Mouse (Mus musculus) heart, adult 9 months (tissue): Measurements from ENCODE around the gene Sirt3.
"Not testable (repeated sequence)": the region's sequence is repeated elsewhere in the genome, so short reads cannot be mapped to it uniquely, and the experiment has no call there.

Source experiments
- DNase-seq, 2 experiments: peaks; one replicate each; pipeline ENCODE4 v3.0.0; 2022; ENCODE audit warnings: low spot score in 2 of 2

Sirt3 gene

GRCm38 (mm10) chr7:140897863-140898262 is 15.8 kb upstream of the Sirt3 start:
- no peak for DNase-seq

DNA sequence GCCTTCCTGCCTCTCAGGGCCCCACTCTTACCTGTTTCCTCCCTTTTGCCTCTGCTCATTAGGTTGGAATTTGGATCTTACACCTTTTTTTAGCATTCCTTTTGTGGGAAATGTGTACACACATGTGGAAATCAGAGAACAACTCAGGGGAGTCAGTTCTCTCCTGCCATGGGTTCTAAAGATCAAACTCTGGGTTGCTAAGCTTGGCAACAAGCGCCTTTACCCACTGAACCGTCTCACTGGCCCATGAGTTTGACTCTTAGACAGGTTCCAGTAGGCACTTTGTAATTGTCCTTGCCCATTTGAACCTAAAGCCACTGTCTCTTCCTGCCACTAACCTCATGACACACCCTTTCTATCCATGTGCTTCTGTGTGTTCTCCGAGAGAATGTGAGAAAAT is 12.5 kb upstream of the Sirt3 start:
- DNase-seq, result no peak

- no peak for DNase-seq
Observed at GRCm38 (mm10) chr7:140894031-140894430, 11.9 kb upstream of the Sirt3 start.

DNA sequence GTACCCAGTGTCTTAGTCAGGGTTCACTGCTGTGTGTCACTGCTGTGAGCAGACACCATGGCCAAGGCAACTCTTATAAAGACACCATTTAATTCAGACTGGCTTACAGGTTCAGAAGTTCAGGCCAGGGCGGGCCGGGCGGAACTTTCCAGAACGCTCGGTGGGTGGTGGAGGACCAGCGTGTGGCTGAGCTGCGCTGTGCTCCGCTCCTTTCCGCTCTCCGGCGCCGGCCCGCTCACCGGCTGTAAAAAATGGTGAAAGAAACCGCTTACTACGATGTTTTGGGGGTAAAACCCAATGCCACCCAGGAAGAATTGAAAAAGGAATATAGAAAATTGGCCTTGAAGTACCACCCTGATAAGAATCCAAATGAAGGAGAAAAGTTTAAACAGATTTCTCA is 8.5 kb upstream of the Sirt3 start:
- not testable (repeated sequence) for DNase-seq

DNA sequence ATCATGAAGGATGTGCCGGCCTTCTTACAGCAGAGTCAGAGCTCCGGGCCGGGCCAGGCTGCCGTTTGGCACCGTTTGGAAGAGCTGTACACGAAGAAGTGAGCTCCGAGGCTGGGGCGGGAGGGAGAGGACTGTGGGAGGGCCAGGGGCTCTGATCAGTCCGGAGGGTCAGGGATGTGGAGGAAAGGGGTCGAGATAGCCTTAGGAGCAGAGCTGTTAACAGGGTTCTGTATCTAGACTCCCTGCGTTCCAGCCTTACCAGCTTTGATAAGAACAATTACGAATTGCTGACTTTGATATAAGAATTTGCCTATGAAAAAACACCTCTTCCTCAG is 327 bp upstream of the Sirt3 start:
- no peak for DNase-seq

DNA sequence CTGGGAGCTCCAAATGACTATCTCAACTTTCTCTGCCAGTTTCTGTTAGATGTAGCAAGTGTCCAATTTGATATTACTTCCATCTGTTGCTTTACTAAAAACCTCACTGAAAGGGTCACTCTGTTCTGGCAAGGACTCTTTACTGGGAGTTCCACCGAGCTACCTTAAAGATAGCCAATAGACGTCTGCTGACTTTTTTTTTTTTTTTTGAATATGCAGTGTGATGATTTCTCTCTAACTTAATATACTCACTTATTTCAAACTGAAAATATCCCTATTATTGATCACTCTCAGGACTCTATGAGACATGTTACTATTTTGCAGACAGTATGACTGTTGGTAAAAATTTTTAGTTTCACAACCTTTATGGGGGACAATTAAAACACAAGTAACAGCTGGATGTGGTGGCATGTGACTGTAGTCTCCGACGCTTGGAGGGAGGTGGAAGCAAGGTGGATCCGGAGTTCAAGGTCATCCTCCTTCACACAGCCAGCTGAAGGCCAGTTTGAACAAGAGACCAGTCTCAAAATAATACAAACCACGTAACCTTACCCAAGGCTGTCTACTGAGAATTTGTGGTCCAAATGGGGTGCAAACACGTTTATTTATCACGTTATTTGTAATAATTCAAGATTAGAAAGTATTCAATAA is 1.1 kb downstream of the Sirt3 start:
- DNase-seq, result no peak

DNA sequence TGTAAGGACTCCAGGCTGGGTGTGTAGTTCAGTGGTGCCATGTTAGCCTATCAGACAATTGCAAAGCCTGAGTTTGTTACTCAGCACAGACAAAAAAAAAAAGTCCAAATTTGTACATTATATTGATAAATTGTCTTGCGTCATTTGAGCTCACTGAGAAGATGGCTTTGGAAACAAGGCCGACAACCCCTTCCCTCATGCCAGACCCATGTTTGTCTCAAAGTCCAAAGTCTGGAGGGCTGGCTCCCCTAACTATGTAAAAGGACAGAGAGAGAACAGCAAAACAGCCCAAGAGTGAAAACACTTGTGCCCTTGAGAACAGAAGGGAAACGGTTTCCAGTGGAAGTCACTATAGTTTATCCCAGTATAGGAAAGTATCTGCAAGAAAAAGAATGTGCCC is 1.7 kb downstream of the Sirt3 start:
- no peak for DNase-seq

- DNase-seq, result no peak
Observed at GRCm38 (mm10) chr7:140879355-140879754, 2.8 kb downstream of the Sirt3 start.

DNA sequence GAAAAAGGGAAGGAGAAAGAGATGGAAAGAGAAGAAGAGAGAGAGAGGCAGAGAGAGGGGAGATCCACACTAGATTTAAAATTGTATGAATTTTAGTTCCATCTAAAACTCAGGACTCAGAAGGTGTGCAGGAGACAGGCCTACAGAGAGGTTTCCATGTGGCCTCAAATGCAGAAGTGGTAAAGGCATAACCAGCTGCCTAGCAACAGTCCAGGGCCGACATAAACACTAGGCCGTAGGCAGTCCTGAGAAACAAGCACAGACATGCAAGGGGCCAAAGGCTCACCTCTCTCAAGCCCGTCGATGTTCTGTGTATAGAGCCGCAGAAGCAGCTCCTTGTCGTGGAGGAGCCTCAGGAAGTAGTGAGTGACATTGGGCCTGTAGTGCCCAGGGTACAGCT is 4.7 kb downstream of the Sirt3 start:
- no peak for DNase-seq

DNA sequence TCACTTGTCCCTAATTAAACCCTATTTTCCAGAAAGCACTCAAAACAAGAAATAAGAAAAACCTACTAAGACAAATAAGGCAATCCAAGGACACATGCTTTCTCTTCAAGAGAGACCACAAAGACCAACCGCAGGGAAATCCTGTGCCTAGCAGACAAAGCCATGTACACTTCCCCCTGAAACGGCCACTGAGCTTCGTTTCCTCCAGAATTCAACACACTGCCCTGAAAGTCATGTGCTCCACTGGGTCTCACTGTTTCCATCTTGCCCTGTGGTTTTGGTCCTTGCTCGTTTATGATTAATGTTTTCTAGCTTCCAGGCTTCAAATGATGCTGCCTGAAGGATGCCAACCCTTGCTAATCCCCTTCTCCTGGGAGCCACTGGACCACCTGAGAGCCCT is 7.9 kb downstream of the Sirt3 start:
- DNase-seq, result no peak

DNA sequence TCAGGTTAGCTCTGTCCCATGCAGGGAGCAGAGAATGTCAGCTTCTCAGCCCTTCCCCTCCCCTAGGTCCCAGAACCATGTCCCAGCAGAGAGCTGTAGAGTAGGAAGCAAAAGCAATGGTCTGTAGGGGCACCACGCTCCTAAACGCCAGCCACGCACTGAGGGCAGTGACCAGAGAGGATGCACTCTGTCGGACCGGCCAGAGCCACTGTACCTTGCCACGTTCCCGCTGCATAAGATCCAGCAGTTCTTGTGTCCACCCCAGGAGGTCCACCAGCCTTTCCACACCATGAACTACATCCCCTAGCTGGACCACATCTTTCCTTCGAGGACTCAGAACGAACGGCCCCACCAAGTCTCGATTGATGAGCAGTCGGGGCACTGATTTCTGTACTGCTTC is 17.3 kb downstream of the Sirt3 start:
- DNase-seq, result no peak

DNA sequence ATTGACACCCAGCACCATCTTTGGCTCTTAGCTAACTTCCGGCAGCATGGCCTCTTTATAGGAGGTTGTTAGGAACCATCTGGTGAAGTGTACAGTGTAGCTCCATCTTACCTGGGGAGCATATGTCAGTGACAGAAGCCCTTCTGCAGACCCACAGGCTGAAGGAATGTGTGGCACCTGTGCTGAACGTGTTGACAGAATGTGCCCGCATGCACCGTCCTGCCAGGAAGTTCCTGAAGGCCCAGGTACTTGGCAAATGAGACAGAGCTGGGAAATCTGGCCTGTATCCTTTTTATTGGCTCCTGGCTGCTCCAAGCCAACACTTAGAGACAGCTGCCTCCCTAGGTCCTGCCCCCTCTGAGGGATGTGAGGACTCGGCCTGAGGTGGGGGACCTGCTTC is 21.4 kb downstream of the Sirt3 start:
- no peak for DNase-seq

GRCm38 (mm10) chr7:140859997-140860396 is 22.1 kb downstream of the Sirt3 start:
- no peak for DNase-seq

GRCm38 (mm10) chr7:140858746-140859145 is 23.4 kb downstream of the Sirt3 start:
- no peak for DNase-seq

GRCm38 (mm10) chr7:140857550-140858505 is 24.3 kb downstream of the Sirt3 start, which contains the start of gene Bet1l:
Gene Bet1l, minus strand, starts transcription at chr7:140857577.
- DNase-seq, result no peak

- DNase-seq, result peak; percentile 93 to 94
Observed at GRCm38 (mm10) chr7:140856785-140857549, 25.1 kb downstream of the Sirt3 start, which contains the start of gene Ric8a. Gene Ric8a, plus strand, starts transcription at chr7:140856957.

GRCm38 (mm10) chr7:140855860-140856784 is 26.0 kb downstream of the Sirt3 start, which contains the start of gene Gm45785:
Gene Gm45785, minus strand, starts transcription at chr7:140856331.
- DNase-seq, result peak; percentile 90 to 93

DNA sequence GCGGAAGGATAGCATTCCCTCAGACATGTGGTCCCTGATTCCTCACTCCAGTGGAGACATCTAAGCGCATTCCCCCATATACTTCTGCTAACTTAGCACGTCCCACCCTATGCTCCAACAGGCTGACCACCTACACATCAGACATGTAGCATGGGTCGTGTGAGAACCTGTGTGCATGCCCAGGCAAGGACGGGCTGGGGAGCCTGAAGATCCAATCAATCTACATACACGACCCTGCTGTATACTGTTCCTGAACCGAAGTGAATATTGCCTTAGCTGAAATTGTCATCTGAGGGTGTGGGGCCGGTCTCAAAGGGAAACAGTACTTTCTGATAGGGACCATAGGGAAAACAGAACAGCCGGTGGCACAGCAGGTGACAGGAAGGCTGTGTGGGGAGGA is 26.9 kb downstream of the Sirt3 start:
- DNase-seq, result no peak

DNA sequence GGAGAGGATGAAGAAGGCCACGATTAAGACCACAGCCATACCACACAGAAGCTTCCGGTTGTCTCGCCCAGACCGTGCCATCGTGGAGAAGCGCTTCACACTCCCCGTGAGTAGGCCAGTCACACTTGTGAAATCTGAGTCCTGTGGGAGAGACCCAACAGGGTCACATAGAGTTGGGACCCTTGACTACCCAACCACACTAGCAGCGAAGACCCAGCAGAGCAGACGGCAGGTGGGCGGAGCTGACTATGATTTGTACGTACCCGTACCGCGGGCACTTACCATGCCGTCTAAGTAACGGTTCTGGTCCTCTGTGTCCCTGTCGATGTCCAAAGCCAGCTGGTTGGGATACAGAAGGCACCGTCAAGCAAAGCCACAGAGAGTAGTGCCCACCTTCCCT is 27.6 kb downstream of the Sirt3 start:
- no peak for DNase-seq

GRCm38 (mm10) chr7:140853386-140853785 is 28.7 kb downstream of the Sirt3 start:
- DNase-seq, result no peak

- no peak for DNase-seq
Observed at GRCm38 (mm10) chr7:140851916-140852315, 30.2 kb downstream of the Sirt3 start.
